Mouse (Mus musculus) frontal cortex, postnatal 25 days (tissue): Measurements from ENCODE around the gene Gipc2.

ENCODE experiments used
- DNase-seq, 2 experiments: peaks; one replicate each; pipeline ENCODE4 v3.0.0; 2022; ENCODE audit warnings: low spot score in 2 of 2

Gipc2 gene

GRCm38 (mm10) chr3:152117941-152118340, 48.1 kb downstream of the Gipc2 start:
- DNase-seq = no peak

DNA sequence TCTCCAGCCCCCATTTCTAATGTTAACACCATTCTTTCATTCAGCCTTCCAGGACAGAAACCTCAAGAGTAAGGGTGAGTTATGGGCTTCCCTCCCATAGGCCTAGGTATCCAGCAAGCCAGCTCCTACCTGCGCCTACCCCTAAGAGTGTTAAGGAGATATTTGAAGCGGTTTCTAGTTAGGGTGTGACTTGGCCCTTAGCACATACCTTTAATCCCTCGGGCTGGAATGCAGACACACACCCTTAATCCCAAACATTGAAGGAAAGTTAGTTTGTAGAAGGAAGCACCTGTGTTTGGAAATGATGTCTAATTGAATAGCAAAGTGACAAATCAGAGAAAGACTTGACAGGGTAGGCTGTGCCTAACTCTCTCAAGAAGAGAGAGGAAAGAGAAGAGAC, 49.9 kb downstream of the Gipc2 start:
- no peak for DNase-seq

DNA sequence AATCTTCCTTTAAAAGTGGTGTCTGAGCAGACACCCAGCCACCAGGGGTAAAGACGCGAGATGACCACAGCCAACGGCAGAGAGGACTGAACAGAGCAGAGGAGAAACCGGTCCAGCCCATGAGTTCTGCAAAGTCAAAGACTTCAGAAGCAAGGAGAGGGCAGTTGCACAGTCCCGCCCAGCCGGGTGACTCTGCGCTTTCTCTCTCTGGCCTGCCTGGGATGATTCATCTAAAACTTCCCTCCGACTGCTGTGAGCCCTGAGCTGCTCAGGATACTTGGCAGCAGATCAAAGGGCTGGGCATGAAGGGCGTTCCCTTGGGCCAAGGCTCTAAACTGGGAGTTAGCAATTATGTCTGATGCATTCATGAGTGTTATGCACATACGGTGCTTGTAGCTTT, 51.2 kb downstream of the Gipc2 start:
- no peak for DNase-seq

DNA sequence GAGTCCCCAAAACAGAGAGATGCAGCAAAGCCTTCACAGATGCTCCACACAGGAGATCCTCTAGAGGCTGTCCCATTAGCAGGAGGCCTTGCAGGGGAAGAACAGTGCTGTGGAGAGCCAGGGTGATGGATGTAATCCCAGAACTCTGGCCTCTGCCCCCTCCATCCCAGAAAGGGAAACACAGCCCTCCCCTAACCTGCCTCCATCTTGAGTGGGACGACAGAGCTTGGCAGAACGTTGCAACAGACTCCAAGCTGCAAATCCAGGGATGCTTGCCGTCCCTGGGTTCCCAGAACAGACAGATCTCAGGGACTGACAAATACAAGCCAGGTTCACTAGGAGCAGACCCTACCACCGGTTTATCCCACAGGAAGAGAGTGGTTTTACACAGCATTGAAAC, 51.8 kb downstream of the Gipc2 start:
- no peak for DNase-seq

GRCm38 (mm10) chr3:152113496-152113895, 52.5 kb downstream of the Gipc2 start:
- no peak for DNase-seq

DNA sequence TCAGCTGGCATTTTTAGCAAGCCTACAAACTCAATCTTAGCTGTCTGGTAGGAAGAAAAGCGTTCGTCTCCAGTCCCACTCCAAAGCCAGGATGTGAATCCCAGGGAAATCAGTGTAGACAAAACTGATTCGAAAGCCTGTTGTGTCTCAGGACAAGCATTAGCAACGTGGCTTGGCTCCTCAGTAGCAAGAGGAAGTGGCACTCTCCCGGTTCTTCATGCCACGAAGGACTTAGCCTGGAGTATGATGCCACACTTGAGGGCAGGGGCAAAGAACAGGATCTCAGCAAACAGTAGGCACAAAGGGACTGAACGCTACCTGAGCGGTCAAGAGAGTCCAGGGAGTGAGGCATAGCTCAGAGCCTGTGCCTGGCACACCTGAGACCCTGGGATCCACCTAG, 53.4 kb downstream of the Gipc2 start:
- DNase-seq = no peak

DNA sequence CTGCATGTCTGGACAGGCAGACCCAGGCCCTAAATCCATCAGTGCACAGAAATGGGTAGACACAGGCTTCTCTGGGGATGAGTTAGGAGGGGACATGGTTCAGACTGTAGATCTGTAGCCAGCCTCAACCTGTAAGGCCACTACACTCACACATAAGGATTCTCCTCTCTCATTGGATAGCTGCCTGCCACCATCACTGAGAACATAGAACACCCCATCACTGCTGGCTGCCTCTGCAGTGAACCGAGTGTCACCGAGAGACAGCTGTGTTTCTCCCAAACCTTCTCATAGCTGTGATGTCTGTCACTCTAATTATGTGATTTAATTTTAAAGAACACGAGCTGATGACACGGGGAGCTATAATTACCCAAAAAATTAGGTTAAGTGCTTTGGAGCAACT, 54.5 kb downstream of the Gipc2 start:
- no peak for DNase-seq

- peak; percentile 69 to 72 for DNase-seq
These were observed 54.9 kb downstream of the Gipc2 start for GRCm38 (mm10) chr3:152111081-152111480.

DNA sequence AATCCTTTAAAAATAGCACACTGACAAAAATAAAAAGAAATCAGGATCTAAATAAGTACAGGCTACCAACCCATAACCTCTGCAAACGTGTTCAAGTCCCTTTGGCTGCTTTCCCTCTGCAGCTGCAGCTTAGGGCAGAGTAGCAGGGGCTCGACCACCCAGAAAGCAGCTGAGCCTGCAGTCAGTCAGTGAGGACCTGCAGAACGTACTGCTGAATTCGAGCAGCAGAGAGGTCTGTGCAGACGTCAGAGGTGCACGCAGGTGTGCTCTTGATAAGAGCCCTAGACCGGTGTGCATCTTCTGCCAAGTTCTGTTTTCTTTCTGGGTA, 56.8 kb downstream of the Gipc2 start:
- no peak for DNase-seq

- DNase-seq = no peak
These were observed 57.3 kb downstream of the Gipc2 start for GRCm38 (mm10) chr3:152108560-152109259.

DNA sequence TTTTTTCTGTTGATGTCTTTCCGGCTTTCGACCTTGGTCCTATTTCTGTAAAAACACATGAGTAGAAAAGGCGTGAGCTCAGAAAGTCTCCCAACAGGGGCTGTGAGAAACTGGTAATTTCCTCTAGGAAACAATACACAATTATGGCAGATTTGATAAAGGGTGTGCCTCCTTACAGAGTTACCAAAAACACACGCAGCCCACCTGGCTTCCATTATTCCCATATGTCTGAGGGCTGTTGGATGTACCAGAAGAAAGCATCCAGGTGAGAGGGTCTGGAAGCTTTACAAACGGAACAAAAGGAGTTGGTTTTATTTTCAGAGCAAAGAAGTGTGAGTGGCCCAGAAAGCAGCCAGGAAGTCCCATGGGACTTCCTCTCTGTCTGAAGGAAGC, 58.0 kb downstream of the Gipc2 start:
- DNase-seq = no peak

DNA sequence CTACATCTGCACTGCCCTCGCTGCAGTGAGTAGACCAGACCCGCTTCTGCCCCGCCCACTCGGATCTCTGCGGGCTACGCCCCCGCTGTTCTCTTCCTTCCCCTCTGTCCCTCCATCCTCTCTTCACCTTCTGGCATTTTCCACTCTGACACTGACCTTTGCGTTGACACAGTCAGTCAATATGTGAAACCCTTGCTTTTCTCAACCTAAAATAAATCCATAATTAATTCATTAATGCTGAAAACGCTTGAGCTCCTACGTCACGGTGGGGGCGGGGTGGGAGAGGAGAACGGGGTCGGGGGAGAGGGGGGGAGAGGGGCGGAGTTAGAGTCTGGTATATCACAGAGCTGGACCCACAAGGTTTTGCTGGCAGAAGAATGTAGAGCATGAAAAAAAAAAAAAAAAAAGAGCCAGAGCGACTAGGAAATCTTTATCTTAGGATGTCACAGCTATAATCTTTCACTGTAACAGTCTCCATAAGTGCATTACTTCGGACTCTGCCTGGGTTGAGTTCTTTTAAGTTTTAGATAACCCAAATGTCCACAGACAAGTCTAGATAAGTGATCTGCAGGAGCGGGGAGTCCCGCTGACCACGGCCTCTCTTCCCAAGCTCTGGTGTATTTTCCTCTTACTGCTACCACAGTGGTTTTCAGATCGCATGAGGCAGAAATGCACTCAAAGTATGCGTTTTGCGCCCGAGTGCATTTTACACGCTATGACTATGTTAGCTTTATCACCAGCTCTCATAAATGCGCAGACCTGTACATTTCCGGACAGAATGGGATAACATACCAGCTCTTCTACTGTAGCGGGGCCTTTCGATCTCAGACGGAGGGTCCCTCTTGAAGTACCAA, 58.7 kb downstream of the Gipc2 start:
- DNase-seq = no peak

- peak; percentile 38 to 58 for DNase-seq
These were observed 59.5 kb downstream of the Gipc2 start for GRCm38 (mm10) chr3:152106225-152107148.

- DNase-seq = peak; percentile 53 to 71
These were observed 60.7 kb downstream of the Gipc2 start for GRCm38 (mm10) chr3:152105341-152105740.

DNA sequence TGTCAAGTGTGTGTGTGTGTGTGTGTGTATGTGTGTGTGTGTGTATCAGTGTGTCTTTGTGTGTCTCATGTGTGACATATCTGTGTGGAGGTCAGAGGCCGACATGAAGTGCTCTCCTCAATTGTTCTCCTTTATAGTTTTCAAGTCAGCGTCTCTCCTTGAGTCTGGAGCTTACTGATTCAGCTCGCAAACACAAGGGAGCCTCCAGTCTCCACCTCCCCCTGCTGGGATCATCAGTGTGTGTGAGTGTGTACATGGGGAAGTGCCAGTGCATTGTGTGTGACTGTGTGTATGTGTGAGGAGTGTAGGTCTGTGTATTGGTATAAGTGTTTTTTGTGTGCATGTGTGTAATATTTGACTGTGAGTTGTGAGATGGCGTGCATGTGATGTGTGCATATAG, 62.6 kb downstream of the Gipc2 start:
- DNase-seq = no peak

DNA sequence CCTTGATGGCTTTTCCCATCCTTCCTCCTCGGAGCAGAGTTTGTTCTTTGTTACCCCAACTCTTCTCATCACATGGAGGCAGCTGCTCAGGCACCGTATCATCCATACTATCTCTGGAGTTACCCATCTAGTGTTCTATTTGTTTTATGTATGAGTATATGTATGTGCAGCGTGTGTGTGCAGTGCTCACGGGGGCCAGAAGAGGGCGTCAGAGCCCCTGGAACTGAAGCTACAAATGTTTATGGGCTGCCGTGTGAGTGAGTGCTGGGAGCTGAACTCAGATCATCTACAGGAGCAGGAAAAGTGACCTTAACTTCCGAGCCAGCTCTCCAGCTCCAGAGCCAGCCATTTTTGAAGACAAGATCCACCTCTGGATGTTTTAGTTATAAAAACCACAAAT, 64.6 kb downstream of the Gipc2 start:
- no peak for DNase-seq

GRCm38 (mm10) chr3:152100119-152100818, 65.8 kb downstream of the Gipc2 start:
- no peak for DNase-seq

DNA sequence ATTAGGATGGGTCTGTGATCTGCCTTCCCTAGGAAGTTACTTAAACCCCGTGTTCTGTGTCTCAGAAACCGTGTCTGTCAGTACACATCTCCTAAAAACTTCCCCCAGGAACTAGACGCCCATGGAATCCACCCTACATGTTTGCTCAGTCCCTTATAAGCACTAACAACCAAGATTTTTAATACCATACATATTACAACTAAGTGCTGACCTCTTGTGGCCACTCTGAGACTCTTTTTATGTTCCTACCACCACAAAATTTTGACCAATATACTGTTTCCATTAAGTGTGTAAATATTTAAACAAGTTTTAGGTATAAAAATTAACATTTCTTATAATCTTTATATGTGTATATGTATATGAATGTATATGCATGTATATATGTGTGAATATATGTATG, 71.0 kb downstream of the Gipc2 start:
- no peak for DNase-seq

DNA sequence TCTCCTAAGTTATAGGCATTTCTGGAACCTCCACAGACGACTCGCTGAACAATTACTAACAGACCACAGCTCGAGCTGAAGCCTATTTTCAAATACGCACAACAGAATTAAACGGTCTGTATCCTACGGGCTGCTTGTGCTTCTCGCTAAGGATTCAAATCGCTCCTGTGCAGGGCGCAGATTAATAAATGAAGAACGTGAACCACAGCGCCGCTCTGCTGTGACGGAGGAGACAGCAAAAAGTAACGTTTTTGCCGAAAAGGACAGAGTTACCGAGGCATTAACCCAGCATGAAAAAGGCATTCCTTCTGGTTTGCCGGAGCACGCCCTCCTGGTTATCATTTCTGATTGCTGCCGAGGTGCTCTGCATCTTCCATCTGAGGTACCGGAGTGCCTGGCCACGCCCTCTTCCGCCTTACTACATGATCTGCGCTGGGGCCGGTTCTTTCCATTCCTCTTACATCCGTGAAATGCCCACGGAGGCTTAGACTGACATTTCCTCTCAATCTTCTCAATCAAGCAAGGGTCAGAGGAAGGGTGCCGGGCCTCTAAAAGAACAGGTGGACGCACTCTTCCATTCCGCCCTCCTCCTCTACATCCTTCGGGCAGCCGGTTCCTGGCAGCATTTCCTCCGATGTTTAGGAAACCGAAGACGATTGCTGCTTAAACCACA, 73.5 kb downstream of the Gipc2 start:
- no peak for DNase-seq

- DNase-seq = no peak
These were observed 76.9 kb downstream of the Gipc2 start for GRCm38 (mm10) chr3:152089178-152089577.

GRCm38 (mm10) chr3:152081381-152081780, 84.6 kb downstream of the Gipc2 start:
- DNase-seq = no peak
